Mouse (Mus musculus): ENCODE measurements at regions not wholly inside any gene's neighbourhood (a gene's known extent, or its start where the extent isn't known, plus 50 kb on each side); places are given as distances from the start of the nearest gene placed in this dataset.

- H3K27ac ChIP-seq (ENCODE audit: low read length), result no peak overlapping the region
- no peaks in the 10 kb centered on the region for H3K27me3 ChIP-seq (ENCODE audit: control insufficient read depth, insufficient read depth, low read depth, low read length)
- ATAC-seq (ENCODE audit: low read depth), result no peak
- H3K4me3 ChIP-seq (ENCODE audit: low read length), result no peak overlapping the region
- H3K4me1 ChIP-seq (replicated peaks; ENCODE audit: control insufficient read depth, insufficient read depth, low read length), result no peaks in the 10 kb centered on the region
- H3K36me3 ChIP-seq (ENCODE audit: control insufficient read depth, insufficient read depth, low read length), result no peaks in the 10 kb centered on the region
- no peaks in the 10 kb centered on the region for H3K9me3 ChIP-seq (ENCODE audit: control insufficient read depth, low read length)
- H3K4me2 ChIP-seq (ENCODE audit: low read depth, low read length), result no peak overlapping the region
- no peak overlapping the region for H3K9ac ChIP-seq (ENCODE audit: low read length)
- 56% methylated on average over 7 of the region's 7 CpGs for WGBS
Observed at GRCm38 (mm10) chr16:70239432-70239941, 74.3 kb upstream of the Gbe1 start.

- Histone ChIP-seq H3K9me3 (ENCODE audit: control insufficient read depth, low read length) (no peaks in the 10 kb centered on the region), H3K27ac (ENCODE audit: low read length) (no peak overlapping the region), H3K27me3 (ENCODE audit: control insufficient read depth, insufficient read depth, low read depth, low read length) (no peaks in the 10 kb centered on the region), H3K4me2 (ENCODE audit: low read depth, low read length) (no peak overlapping the region), H3K4me3 (ENCODE audit: low read length) (no peak overlapping the region), H3K4me1 (replicated peaks; ENCODE audit: control insufficient read depth, insufficient read depth, low read length) (no peaks in the 10 kb centered on the region), H3K36me3 (ENCODE audit: control insufficient read depth, insufficient read depth, low read length) (no peaks in the 10 kb centered on the region), H3K9ac (ENCODE audit: low read length) (no peak overlapping the region)
- no peak for ATAC-seq (ENCODE audit: low read depth)
- WGBS, result 83% methylated on average over 4 of the region's 4 CpGs
Observed at GRCm38 (mm10) chr16:70244205-70244756, 69.5 kb upstream of the Gbe1 start.

DNA sequence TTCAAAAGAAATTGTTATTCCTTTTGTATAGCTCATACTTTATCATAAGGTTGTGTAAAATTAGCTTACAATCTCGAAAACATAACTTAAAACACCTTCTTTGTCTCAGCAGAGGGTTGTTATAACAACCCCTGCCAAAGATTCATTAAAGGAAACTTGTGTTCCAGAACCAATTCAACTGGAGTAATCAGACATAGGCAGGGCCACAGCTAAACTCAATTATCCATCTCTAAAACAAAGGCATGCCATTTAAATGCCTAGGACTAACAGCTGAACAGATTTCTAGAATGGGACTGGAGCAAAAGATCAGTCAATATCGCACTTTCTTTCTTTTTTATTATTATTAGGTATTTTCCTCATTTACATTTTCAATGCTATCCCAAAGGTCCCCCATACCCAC is 68.8 kb upstream of the Gbe1 start:
- 74% methylated on average over 2 of the region's 2 CpGs for WGBS
- ATAC-seq (ENCODE audit: low read depth), result no peak

GRCm38 (mm10) chr16:70259364-70259763 is 54.4 kb upstream of the Gbe1 start:
- Histone ChIP-seq H3K27me3 (ENCODE audit: control insufficient read depth, insufficient read depth, low read depth, low read length) (no peaks in the 10 kb centered on the region), H3K4me1 (replicated peaks; ENCODE audit: control insufficient read depth, insufficient read depth, low read length) (no peaks in the 10 kb centered on the region), H3K9me3 (ENCODE audit: control insufficient read depth, low read length) (no peaks in the 10 kb centered on the region), H3K36me3 (ENCODE audit: control insufficient read depth, insufficient read depth, low read length) (no peaks in the 10 kb centered on the region), H3K4me2 (ENCODE audit: low read depth, low read length) (no peak overlapping the region), H3K27ac (ENCODE audit: low read length) (no peak overlapping the region), H3K9ac (ENCODE audit: low read length) (no peak overlapping the region), H3K4me3 (ENCODE audit: low read length) (no peak overlapping the region)
- no peak for ATAC-seq (ENCODE audit: low read depth)
- WGBS, result 31% methylated on average over 1 of the region's 1 CpGs

More for the DNA sequence above, 68.8 kb upstream of the Gbe1 start:
- Histone ChIP-seq H3K4me2 (ENCODE audit: low read depth, low read length) (no peak overlapping the region), H3K9ac (ENCODE audit: low read length) (no peak overlapping the region), H3K4me1 (replicated peaks; ENCODE audit: control insufficient read depth, insufficient read depth, low read length) (no peaks in the 10 kb centered on the region), H3K4me3 (ENCODE audit: low read length) (no peak overlapping the region), H3K9me3 (ENCODE audit: control insufficient read depth, low read length) (no peaks in the 10 kb centered on the region), H3K36me3 (ENCODE audit: control insufficient read depth, insufficient read depth, low read length) (no peaks in the 10 kb centered on the region), H3K27me3 (ENCODE audit: control insufficient read depth, insufficient read depth, low read depth, low read length) (no peaks in the 10 kb centered on the region), H3K27ac (ENCODE audit: low read length) (no peak overlapping the region)

GRCm38 (mm10) chr16:70260151-70260550 is 53.6 kb upstream of the Gbe1 start:
- H3K4me3 ChIP-seq (ENCODE audit: low read length), result no peak overlapping the region
- no peaks in the 10 kb centered on the region for H3K9me3 ChIP-seq (ENCODE audit: control insufficient read depth, low read length)
- WGBS, result 57% methylated on average over 1 of the region's 1 CpGs
- no peak overlapping the region for H3K9ac ChIP-seq (ENCODE audit: low read length)
- no peaks in the 10 kb centered on the region for H3K4me1 ChIP-seq (replicated peaks; ENCODE audit: control insufficient read depth, insufficient read depth, low read length)
- H3K27ac ChIP-seq (ENCODE audit: low read length), result no peak overlapping the region
- no peak overlapping the region for H3K4me2 ChIP-seq (ENCODE audit: low read depth, low read length)
- H3K27me3 ChIP-seq (ENCODE audit: control insufficient read depth, insufficient read depth, low read depth, low read length), result no peaks in the 10 kb centered on the region
- H3K36me3 ChIP-seq (ENCODE audit: control insufficient read depth, insufficient read depth, low read length), result no peaks in the 10 kb centered on the region
- ATAC-seq (ENCODE audit: low read depth), result no peak
